Mouse (Mus musculus) ES-E14 (cell line): ENCODE measurements around the gene Ppm1l.

Experiments used
- MAFK ChIP-seq: IDR thresholded peaks from 2 replicates; pipeline ENCODE4 v1.6.1; 2014; ENCODE audit warnings: mild to moderate bottlenecking, low read depth, low read length, inconsistent platforms; ENCODE audit not compliant: insufficient read depth
- ZC3H11A ChIP-seq: IDR thresholded peaks from 2 replicates; pipeline ENCODE4 v1.6.1; 2012; ENCODE audit warnings: low read depth, mild to moderate bottlenecking, inconsistent platforms, low read length, borderline replicate concordance
- ZNF384 ChIP-seq: IDR thresholded peaks from 2 replicates; pipeline ENCODE4 v1.6.1; 2012; ENCODE audit warnings: low read depth, low read length, inconsistent platforms

DNA sequence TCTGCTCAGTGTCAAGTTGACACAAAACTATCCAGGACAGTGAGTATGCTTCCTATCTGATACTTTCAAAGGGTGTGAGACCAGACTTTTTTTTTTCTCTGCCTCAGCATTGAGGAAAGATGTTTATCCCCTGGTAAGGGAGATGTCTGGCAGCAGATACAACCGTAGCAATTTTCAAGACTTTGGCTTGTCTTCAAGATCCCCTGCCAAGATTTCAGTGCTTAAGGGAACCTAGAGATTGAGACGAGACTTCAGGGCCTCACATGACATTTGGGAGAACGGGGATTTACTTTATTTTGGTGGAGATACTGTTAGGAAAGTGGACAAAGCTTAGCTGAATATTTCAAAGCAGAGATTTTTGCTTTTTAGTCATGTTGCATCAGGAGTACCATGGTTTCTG is 106.1 kb downstream of the Ppm1l start:
- TF ChIP-seq ZC3H11A (no peak), ZNF384 (no peak), MAFK (no peak)
